Mouse (Mus musculus) MEL (cell line): ENCODE results near the gene Mlxip. TPM values are rescaled to one million over a fixed set of nuclear protein-coding genes. Genes with fewer than 3 reads are reported as not detected.

Experiments used
- DNase-seq: peaks from one replicate; pipeline ENCODE4 v3.0.0; 2011; ENCODE audit warnings: low read depth, low spot score
- H3K27ac ChIP-seq: 2 replicates; pipeline ENCODE4 v1.5.1; 2012; ENCODE audit warnings: low read depth, mild to moderate bottlenecking, control low read depth, low read length, moderate library complexity; ENCODE audit not compliant: control insufficient read depth
- H3K27me3 ChIP-seq, 2 experiments: fragments of 150-350 bp in 1 of 2; sonication (generic) in 1 of 2; 2 replicates each; pipeline ENCODE4 v1.6.1; 2012; ENCODE audit warnings: low read length in 2 of 2, mild to moderate bottlenecking in 2 of 2, improper control_type of control experiment in 1 of 2, moderate library complexity in 1 of 2; ENCODE audit not compliant: insufficient read depth in 2 of 2, control insufficient read depth in 1 of 2
- H3K36me3 ChIP-seq, 2 experiments: 2 replicates each; pipeline ENCODE4 v1.6.1; 2012 to 2014; ENCODE audit warnings: low read length in 2 of 2, improper control_type of control experiment in 1 of 2, inconsistent platforms in 1 of 2, mild to moderate bottlenecking in 1 of 2; ENCODE audit not compliant: insufficient read depth in 2 of 2, control insufficient read depth in 1 of 2
- H3K4me1 ChIP-seq, 2 experiments: fragments of 150-350 bp in 1 of 2; sonication (generic) in 1 of 2; 2 replicates each; pipeline ENCODE4 v1.6.1; 2012; ENCODE audit warnings: low read length in 2 of 2, improper control_type of control experiment in 1 of 2, mild to moderate bottlenecking in 1 of 2; ENCODE audit not compliant: insufficient read depth in 2 of 2, control insufficient read depth in 1 of 2
- H3K4me3 ChIP-seq, 2 experiments: fragments of 150-350 bp in 1 of 2; sonication (generic) in 1 of 2; 2 replicates each; pipeline ENCODE4 v1.5.1; 2012; ENCODE audit warnings: low read depth in 2 of 2, low read length in 2 of 2, mild to moderate bottlenecking in 2 of 2, moderate library complexity in 2 of 2, control low read depth in 1 of 2, improper control_type of control experiment in 1 of 2; ENCODE audit not compliant: control insufficient read depth in 1 of 2, insufficient read depth in 1 of 2
- H3K79me2 ChIP-seq: 2 replicates; pipeline ENCODE4 v1.6.1; 2012; ENCODE audit warnings: mild to moderate bottlenecking, low read length, moderate library complexity; ENCODE audit not compliant: control insufficient read depth, poor library complexity, insufficient read depth
- H3K9ac ChIP-seq: 2 replicates; pipeline ENCODE4 v1.6.1; 2012; ENCODE audit warnings: low read depth, mild to moderate bottlenecking, control low read depth, low read length, moderate library complexity; ENCODE audit not compliant: control insufficient read depth, poor library complexity, severe bottlenecking
- H3K9me3 ChIP-seq: fragments of 150-350 bp; sonication (generic); replicated peaks from 2 replicates; pipeline ENCODE4 v1.6.1; 2012; ENCODE audit warnings: mild to moderate bottlenecking, low read length, improper control_type of control experiment, moderate library complexity; ENCODE audit not compliant: insufficient read depth
- CHD1 ChIP-seq: IDR thresholded peaks from 2 replicates; pipeline ENCODE4 v1.6.1; 2012; ENCODE audit warnings: low read depth, mild to moderate bottlenecking, inconsistent platforms, low read length, improper control_type of control experiment
- CTCF ChIP-seq, 3 experiments: IDR thresholded peaks in 2 of 3; conservative IDR thresholded peaks in 1 of 3; 2 replicates each; pipeline ENCODE4 v1.5.1; 2011 to 2012; ENCODE audit warnings: low read length in 3 of 3, low read depth in 2 of 3, mild to moderate bottlenecking in 2 of 3, improper control_type of control experiment in 1 of 3, inconsistent platforms in 1 of 3, mixed read lengths in 1 of 3, moderate library complexity in 1 of 3; ENCODE audit not compliant: control insufficient read depth in 1 of 3, insufficient read depth in 1 of 3, poor library complexity in 1 of 3, severe bottlenecking in 1 of 3
- E2F4 ChIP-seq: IDR thresholded peaks from 2 replicates; pipeline ENCODE4 v1.6.1; 2011; ENCODE audit warnings: low read depth, low read length, improper control_type of control experiment, borderline replicate concordance
- GATA1 ChIP-seq: IDR thresholded peaks from 2 replicates; pipeline ENCODE4 v1.6.1; 2011; ENCODE audit warnings: low read depth, low read length, improper control_type of control experiment
- HCFC1 ChIP-seq: IDR thresholded peaks from 2 replicates; pipeline ENCODE4 v1.6.1; 2012; ENCODE audit warnings: low read depth, mild to moderate bottlenecking, inconsistent platforms, low read length, improper control_type of control experiment, moderate library complexity
- KAT2A ChIP-seq: conservative IDR thresholded peaks from 2 replicates; pipeline ENCODE4 v1.6.1; 2012; ENCODE audit warnings: low read depth, low read length, improper control_type of control experiment, inconsistent platforms
- MAFK ChIP-seq: IDR thresholded peaks from 2 replicates; pipeline ENCODE4 v1.6.1; 2011; ENCODE audit warnings: low read depth, mild to moderate bottlenecking, low read length, improper control_type of control experiment, borderline replicate concordance
- MAX ChIP-seq: IDR thresholded peaks from 2 replicates; pipeline ENCODE4 v1.6.1; 2011; ENCODE audit warnings: low read length, improper control_type of control experiment
- MAZ ChIP-seq: IDR thresholded peaks from 2 replicates; pipeline ENCODE4 v1.6.1; 2012; ENCODE audit warnings: low read depth, mild to moderate bottlenecking, inconsistent platforms, low read length, improper control_type of control experiment
- MXI1 ChIP-seq: IDR thresholded peaks from 2 replicates; pipeline ENCODE4 v1.6.1; 2011; ENCODE audit warnings: mild to moderate bottlenecking, low read depth, low read length, improper control_type of control experiment
- POLR2A ChIP-seq, 2 experiments: IDR thresholded peaks; 2 replicates each; pipeline ENCODE4 v1.6.1; 2011 to 2012; ENCODE audit warnings: low read length in 2 of 2, mild to moderate bottlenecking in 2 of 2, control low read depth in 1 of 2, improper control_type of control experiment in 1 of 2, low read depth in 1 of 2, moderate library complexity in 1 of 2; ENCODE audit not compliant: control insufficient read depth in 1 of 2, insufficient read depth in 1 of 2, poor library complexity in 1 of 2
- POLR2AphosphoS2 ChIP-seq: IDR thresholded peaks from 2 replicates; pipeline ENCODE4 v1.6.1; 2011; ENCODE audit warnings: low read length, improper control_type of control experiment
- RAD21 ChIP-seq: IDR thresholded peaks from 2 replicates; pipeline ENCODE4 v1.6.1; 2011; ENCODE audit warnings: mild to moderate bottlenecking, low read depth, low read length, improper control_type of control experiment
- RCOR1 ChIP-seq: IDR thresholded peaks from 2 replicates; pipeline ENCODE4 v1.6.1; 2012; ENCODE audit warnings: low read depth, mild to moderate bottlenecking, inconsistent platforms, low read length, improper control_type of control experiment
- SIN3A ChIP-seq: IDR thresholded peaks from 2 replicates; pipeline ENCODE4 v1.6.1; 2012; ENCODE audit warnings: low read length, improper control_type of control experiment, inconsistent platforms
- TAL1 ChIP-seq: IDR thresholded peaks from 2 replicates; pipeline ENCODE4 v1.6.1; 2012; ENCODE audit warnings: mild to moderate bottlenecking, inconsistent platforms, low read length, moderate library complexity, mixed read lengths
- TBP ChIP-seq: IDR thresholded peaks from 2 replicates; pipeline ENCODE4 v1.8.0; 2011; ENCODE audit warnings: low read depth, low read length, improper control_type of control experiment
- TCF12 ChIP-seq: IDR thresholded peaks from 2 replicates; pipeline ENCODE4 v1.6.1; 2014; ENCODE audit warnings: low read depth, mild to moderate bottlenecking, inconsistent platforms, low read length, improper control_type of control experiment, moderate library complexity
- USF2 ChIP-seq, 2 experiments: IDR thresholded peaks; 2 replicates each; pipeline ENCODE4 v1.6.1; 2011 to 2012; ENCODE audit warnings: improper control_type of control experiment in 2 of 2, low read length in 2 of 2, borderline replicate concordance in 1 of 2, inconsistent platforms in 1 of 2, low read depth in 1 of 2, mild to moderate bottlenecking in 1 of 2; ENCODE audit not compliant: insufficient read depth in 1 of 2
- ZC3H11A ChIP-seq: IDR thresholded peaks from 2 replicates; pipeline ENCODE4 v1.6.1; 2012; ENCODE audit warnings: low read depth, mild to moderate bottlenecking, inconsistent platforms, low read length, improper control_type of control experiment
- ZMIZ1 ChIP-seq: IDR thresholded peaks from 2 replicates; pipeline ENCODE4 v1.6.1; 2012; ENCODE audit warnings: low read depth, mild to moderate bottlenecking, inconsistent platforms, low read length, improper control_type of control experiment, moderate library complexity
- ZNF384 ChIP-seq: IDR thresholded peaks from 2 replicates; pipeline ENCODE4 v1.6.1; 2012; ENCODE audit warnings: low read depth, mild to moderate bottlenecking, inconsistent platforms, low read length, improper control_type of control experiment
- polyA plus RNA-seq, 2 experiments: library from polyadenylated mRNA; stranded (reverse) in 1 of 2; unstranded in 1 of 2; fragments of >175 nt in 1 of 2; fragments of >200 nt in 1 of 2; gene quantifications; 2 replicates each; pipeline versions ENCODE4 v1.2.1 to v1.2.4; 2012; ENCODE audit warnings: low replicate concordance in 2 of 2, low read depth in 1 of 2; ENCODE audit not compliant: insufficient read length in 2 of 2, insufficient read depth in 1 of 2, missing spikeins in 1 of 2
- total RNA-seq: library from RNA; depleted of rRNA; stranded (reverse); fragments of 300-350 nt; gene quantifications from 2 replicates; pipeline ENCODE4 v1.2.3, GENCODE M21; 2012

The Mlxip gene
- total and polyA plus RNA-seq, 3 experiments, result 5.2 to 21.9 TPM; not detected in 1

- H3K4me3 ChIP-seq, result no peak overlapping the region
- DNase-seq, result no peak
- no peaks in the 10 kb centered on the region for H3K27me3 ChIP-seq
- TF ChIP-seq ZNF384, result no peak
- no peak for TF ChIP-seq MXI1
- TF ChIP-seq TCF12, result no peak
- no peaks in the 10 kb centered on the region for H3K36me3 ChIP-seq
- H3K79me2 ChIP-seq, result no peaks in the 10 kb centered on the region
- no peak overlapping the region for H3K27ac ChIP-seq
- no peaks in the 10 kb centered on the region for H3K9me3 ChIP-seq
- H3K4me1 ChIP-seq, result peaks cover 0 to 4% of the 10 kb centered on the region in 2 experiments; a peak in 1 of 4 replicates
- H3K9ac ChIP-seq, result no peak overlapping the region
These were observed 19.3 kb upstream of the Mlxip start for GRCm38 (mm10) chr5:123375262-123375661.

GRCm38 (mm10) chr5:123375793-123376452 lies 18.7 kb upstream of the Mlxip start:
- no peak for DNase-seq
- TF ChIP-seq POLR2A (IDR thresholded peaks at IDR 0.05; ENCODE audit: control insufficient read depth in 1 of 2, insufficient read depth in 1 of 2, low read depth in 1 of 2, low read length in 2 of 2, poor library complexity in 1 of 2) (no peak), HCFC1 (no peak), RAD21 (no peak), CHD1 (no peak), USF2 (IDR thresholded peaks at IDR 0.05; ENCODE audit: borderline replicate concordance in 1 of 2, insufficient read depth in 1 of 2, low read depth in 1 of 2, low read length in 2 of 2) (no peak), KAT2A (no peak), MAX (no peak), GATA1 (no peak), TBP (no peak), POLR2AphosphoS2 (no peak), MAZ (no peak)
- H3K9me3 ChIP-seq, result no peaks in the 10 kb centered on the region
- no peaks in the 10 kb centered on the region for H3K36me3 ChIP-seq
- H3K27ac ChIP-seq, result no peak overlapping the region
- no peaks in the 10 kb centered on the region for H3K27me3 ChIP-seq
- no peak overlapping the region for H3K4me3 ChIP-seq
- peaks cover 0 to 4% of the 10 kb centered on the region in 2 experiments; a peak in 1 of 4 replicates for H3K4me1 ChIP-seq
- no peaks in the 10 kb centered on the region for H3K79me2 ChIP-seq
- no peak overlapping the region for H3K9ac ChIP-seq

GRCm38 (mm10) chr5:123376569-123376968 lies 18.0 kb upstream of the Mlxip start:
- Histone ChIP-seq H3K9ac (peak overlapping the region; percentile 41; the same call in 1 of the 2 replicates), H3K9me3 (no peaks in the 10 kb centered on the region)
- TF ChIP-seq GATA1, result peak; percentile 38; the same call in 1 of the 2 replicates
- TF ChIP-seq E2F4, result no peak
- no peak for TF ChIP-seq SIN3A
- no peak for TF ChIP-seq CTCF (IDR thresholded peaks at IDR 0.05 in 2 of 3, conservative IDR thresholded peaks at IDR 0.05 in 1 of 3; ENCODE audit: control insufficient read depth in 1 of 3, insufficient read depth in 1 of 3, low read depth in 2 of 3, low read length in 3 of 3, poor library complexity in 1 of 3, severe bottlenecking in 1 of 3)
- no peak for TF ChIP-seq ZC3H11A
- TF ChIP-seq TAL1, result no peak
- peak; percentile 94 for TF ChIP-seq ZNF384
- TF ChIP-seq MAFK, result peak; percentile 37; the same call in 1 of the 2 replicates
- TF ChIP-seq POLR2A (IDR thresholded peaks at IDR 0.05; ENCODE audit: control insufficient read depth in 1 of 2, insufficient read depth in 1 of 2, low read depth in 1 of 2, low read length in 2 of 2, poor library complexity in 1 of 2), result no peak
- no peak for TF ChIP-seq ZMIZ1
- TF ChIP-seq RCOR1, result peak; percentile 39; the same call in 1 of the 2 replicates
- TF ChIP-seq, all 39 proteins: peak for 4
- Histone ChIP-seq H3K4me1 (peaks cover 0 to 4% of the 10 kb centered on the region in 2 experiments; a peak in 1 of 4 replicates), H3K27me3 (no peaks in the 10 kb centered on the region), H3K4me3 (peak overlapping the region; percentile 27 to 42), H3K79me2 (no peaks in the 10 kb centered on the region), H3K36me3 (no peaks in the 10 kb centered on the region), H3K27ac (no peak overlapping the region)
- DNase-seq, result peak; percentile 83
